Mouse (Mus musculus): ENCODE measurements at regions not wholly inside any gene's neighbourhood (a gene's known extent, or its start where the extent isn't known, plus 50 kb on each side); places are given as distances from the start of the nearest gene placed in this dataset.

GRCm38 (mm10) chr3:67806847-67807601, 85.0 kb upstream of the Iqcj start:
- Histone ChIP-seq H3K27me3 (replicated peaks; ENCODE audit: control insufficient read depth, insufficient read depth, low read length) (no peaks in the 10 kb centered on the region), H3K27ac (replicated peaks; ENCODE audit: low read depth, low read length) (no peak overlapping the region), H3K4me2 (ENCODE audit: low read depth, low read length) (no peak overlapping the region), H3K4me3 (ENCODE audit: low read depth, low read length) (no peak overlapping the region), H3K4me1 (ENCODE audit: control insufficient read depth, insufficient read depth, low read length) (no peaks in the 10 kb centered on the region), H3K9me3 (ENCODE audit: control insufficient read depth, low read length) (no peaks in the 10 kb centered on the region), H3K9ac (ENCODE audit: low read depth, low read length) (no peak overlapping the region), H3K36me3 (ENCODE audit: control insufficient read depth, insufficient read depth, low read length) (no peaks in the 10 kb centered on the region)
- 73% methylated on average over 9 of the region's 9 CpGs for WGBS
- DNase-seq (ENCODE audit: low spot score) = no peak
- ATAC-seq (ENCODE audit: low read depth) = no peak

GRCm38 (mm10) chr3:67828156-67828555, 63.9 kb upstream of the Iqcj start:
- no peak for ATAC-seq (ENCODE audit: low read depth)
- Histone ChIP-seq H3K36me3 (ENCODE audit: control insufficient read depth, insufficient read depth, low read length) (no peaks in the 10 kb centered on the region), H3K4me3 (ENCODE audit: low read depth, low read length) (no peak overlapping the region), H3K9ac (ENCODE audit: low read depth, low read length) (no peak overlapping the region), H3K9me3 (ENCODE audit: control insufficient read depth, low read length) (peaks cover 4% of the 10 kb centered on the region), H3K4me1 (ENCODE audit: control insufficient read depth, insufficient read depth, low read length) (no peaks in the 10 kb centered on the region), H3K4me2 (ENCODE audit: low read depth, low read length) (no peak overlapping the region), H3K27ac (replicated peaks; ENCODE audit: low read depth, low read length) (no peak overlapping the region), H3K27me3 (replicated peaks; ENCODE audit: control insufficient read depth, insufficient read depth, low read length) (no peaks in the 10 kb centered on the region)
- 72% methylated on average over 2 of the region's 2 CpGs for WGBS
- DNase-seq (ENCODE audit: low spot score) = no peak

GRCm38 (mm10) chr3:67833041-67833663, 58.9 kb upstream of the Iqcj start:
- no peak overlapping the region for H3K4me3 ChIP-seq (ENCODE audit: low read depth, low read length)
- no peaks in the 10 kb centered on the region for H3K4me1 ChIP-seq (ENCODE audit: control insufficient read depth, insufficient read depth, low read length)
- H3K27ac ChIP-seq (replicated peaks; ENCODE audit: low read depth, low read length) = no peak overlapping the region
- no peaks in the 10 kb centered on the region for H3K36me3 ChIP-seq (ENCODE audit: control insufficient read depth, insufficient read depth, low read length)
- H3K9ac ChIP-seq (ENCODE audit: low read depth, low read length) = no peak overlapping the region
- H3K27me3 ChIP-seq (replicated peaks; ENCODE audit: control insufficient read depth, insufficient read depth, low read length) = no peaks in the 10 kb centered on the region
- no peak overlapping the region for H3K4me2 ChIP-seq (ENCODE audit: low read depth, low read length)
- 53% methylated on average over 4 of the region's 4 CpGs for WGBS
- no peaks in the 10 kb centered on the region for H3K9me3 ChIP-seq (ENCODE audit: control insufficient read depth, low read length)
- ATAC-seq (ENCODE audit: low read depth) = peak; percentile 26; the same call in 1 of the 2 replicates
- peak; percentile 79 for DNase-seq (ENCODE audit: low spot score)

Measured in embryonic facial prominence, embryonic 14.5 days (tissue).